26 mouse cellular contexts compared by ENCODE assay signal in genomic region chr9:25442041-25442440, GRCm38 (mm10).
"Had no signal": no experiment of that assay in that cellular context is flagged by ENCODE, and none has a peak within 500 bp of the region (broad histone marks: within the 10 kb centered on the region; RNA-seq: fewer than 3 reads in every experiment).

No protein-coding gene starts in this region.

- H3K9ac ChIP-seq: limb, embryonic 13.5 days; liver, embryonic 12.5 days; liver, embryonic 15.5 days; lung, embryonic 15.5 days; midbrain, embryonic 13.5 days; neural tube, embryonic 13.5 days had no signal

- H3K4me1 ChIP-seq: limb, embryonic 10.5 days; limb, embryonic 13.5 days; liver, embryonic 12.5 days; liver, embryonic 15.5 days; lung, embryonic 15.5 days; megakaryocyte, embryonic 14.5 days; midbrain, embryonic 10.5 days; midbrain, embryonic 13.5 days; neural tube, embryonic 13.5 days had no signal

- H3K4me2 ChIP-seq: limb, embryonic 13.5 days; liver, embryonic 12.5 days; liver, embryonic 15.5 days; lung, embryonic 15.5 days; midbrain, embryonic 13.5 days; neural tube, embryonic 13.5 days had no signal

- ATAC-seq: intestine, embryonic 16.5 days; liver, embryonic 12.5 days; midbrain, embryonic 13.5 days; midbrain, embryonic 16.5 days had no signal

- H3K27me3 ChIP-seq: limb, embryonic 13.5 days; liver, embryonic 12.5 days; liver, embryonic 15.5 days; lung, embryonic 15.5 days; megakaryocyte, embryonic 14.5 days; midbrain, embryonic 13.5 days; neural tube, embryonic 13.5 days had no signal

- H3K9me3 ChIP-seq: limb, embryonic 10.5 days; limb, embryonic 13.5 days; liver, embryonic 12.5 days; liver, embryonic 15.5 days; lung, embryonic 15.5 days; megakaryocyte, embryonic 14.5 days; midbrain, embryonic 10.5 days; midbrain, embryonic 13.5 days; neural tube, embryonic 13.5 days had no signal

- H3K27ac ChIP-seq: kidney, postnatal 0 days; limb, embryonic 10.5 days; limb, embryonic 13.5 days; liver, embryonic 12.5 days; liver, embryonic 15.5 days; lung, embryonic 15.5 days; midbrain, embryonic 10.5 days; midbrain, embryonic 13.5 days; neural tube, embryonic 13.5 days had no signal

- H3K4me3 ChIP-seq: layer of hippocampus, adult 2 months; limb, embryonic 10.5 days; limb, embryonic 13.5 days; liver, embryonic 12.5 days; liver, embryonic 15.5 days; lung, embryonic 15.5 days; megakaryocyte, embryonic 14.5 days; midbrain, embryonic 10.5 days; midbrain, embryonic 13.5 days; myocyte; neural tube, embryonic 13.5 days had no signal

- H3K36me3 ChIP-seq: limb, embryonic 10.5 days; limb, embryonic 13.5 days; liver, embryonic 12.5 days; liver, embryonic 15.5 days; lung, embryonic 15.5 days; midbrain, embryonic 10.5 days; midbrain, embryonic 13.5 days; neural tube, embryonic 13.5 days had no signal

- DNase-seq: kidney, adult 18-20 months; kidney, adult 9 months; kidney, postnatal 25 days; liver; lung, adult 18-20 months; lung, postnatal 10 days; lung, postnatal 36 days; retina, postnatal 1 day; right cerebral cortex, postnatal 14 days; thymus, adult 2 months; thymus, postnatal 14 days; thymus, postnatal 4 days had no signal
